Mouse (Mus musculus): ENCODE results near the gene Copb2.

Copb2 gene

DNA sequence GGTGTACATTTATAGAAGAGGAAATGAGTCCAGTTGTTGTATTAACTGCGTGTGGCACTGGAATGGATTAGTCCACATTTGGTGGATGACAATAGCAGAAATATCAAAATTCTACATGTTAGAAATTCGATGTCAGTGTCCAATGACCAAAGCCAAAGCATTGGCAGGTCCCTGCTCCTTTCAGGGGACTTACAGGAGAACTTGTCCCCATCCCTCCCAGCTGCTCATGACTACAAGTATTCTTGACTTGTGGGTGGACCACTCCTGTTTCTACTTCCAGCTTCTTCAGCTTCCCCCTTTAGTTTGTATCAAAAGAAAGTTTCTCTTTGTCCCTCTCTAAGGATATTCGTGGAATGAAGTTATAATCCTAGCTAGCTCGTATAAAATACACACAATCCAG lies 41.4 kb downstream of the Copb2 start:
- in situ Hi-C loops (cut with MboI; ENCODE audit: low pct_unique_long_range_greater_than_20kb in 1 of 2, low sequenced_read_pairs in 2 of 2, unreplicated experiment in 1 of 2) = no loop called here

DNA sequence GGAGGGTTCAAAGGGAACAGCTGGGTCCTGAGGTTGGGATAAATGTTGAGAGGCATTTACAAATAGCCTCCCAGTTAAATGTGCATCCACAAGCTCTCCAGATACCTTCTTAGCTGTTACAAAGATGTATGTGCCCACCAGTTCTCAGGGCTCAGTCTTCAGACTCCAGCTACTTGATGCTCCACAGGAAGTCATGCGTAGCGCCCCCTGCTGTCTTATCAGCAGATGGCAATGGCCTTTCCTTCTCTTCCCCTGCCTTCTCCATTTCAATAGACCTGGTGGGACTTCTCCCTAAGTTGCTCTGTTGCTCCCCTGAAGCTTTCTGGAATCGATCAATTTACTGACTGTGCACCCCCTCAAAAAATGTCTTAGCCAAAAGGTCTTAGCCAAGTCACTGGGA lies 65.0 kb downstream of the Copb2 start:
- in situ Hi-C loops (cut with MboI; ENCODE audit: low pct_unique_long_range_greater_than_20kb in 1 of 2, low sequenced_read_pairs in 2 of 2, unreplicated experiment in 1 of 2) = loop anchor here in 1 of 2 experiments (10.0 kb wide), 1 partner anchor 216 kb away; the partner anchor contains the start of gene Prr23a1

DNA sequence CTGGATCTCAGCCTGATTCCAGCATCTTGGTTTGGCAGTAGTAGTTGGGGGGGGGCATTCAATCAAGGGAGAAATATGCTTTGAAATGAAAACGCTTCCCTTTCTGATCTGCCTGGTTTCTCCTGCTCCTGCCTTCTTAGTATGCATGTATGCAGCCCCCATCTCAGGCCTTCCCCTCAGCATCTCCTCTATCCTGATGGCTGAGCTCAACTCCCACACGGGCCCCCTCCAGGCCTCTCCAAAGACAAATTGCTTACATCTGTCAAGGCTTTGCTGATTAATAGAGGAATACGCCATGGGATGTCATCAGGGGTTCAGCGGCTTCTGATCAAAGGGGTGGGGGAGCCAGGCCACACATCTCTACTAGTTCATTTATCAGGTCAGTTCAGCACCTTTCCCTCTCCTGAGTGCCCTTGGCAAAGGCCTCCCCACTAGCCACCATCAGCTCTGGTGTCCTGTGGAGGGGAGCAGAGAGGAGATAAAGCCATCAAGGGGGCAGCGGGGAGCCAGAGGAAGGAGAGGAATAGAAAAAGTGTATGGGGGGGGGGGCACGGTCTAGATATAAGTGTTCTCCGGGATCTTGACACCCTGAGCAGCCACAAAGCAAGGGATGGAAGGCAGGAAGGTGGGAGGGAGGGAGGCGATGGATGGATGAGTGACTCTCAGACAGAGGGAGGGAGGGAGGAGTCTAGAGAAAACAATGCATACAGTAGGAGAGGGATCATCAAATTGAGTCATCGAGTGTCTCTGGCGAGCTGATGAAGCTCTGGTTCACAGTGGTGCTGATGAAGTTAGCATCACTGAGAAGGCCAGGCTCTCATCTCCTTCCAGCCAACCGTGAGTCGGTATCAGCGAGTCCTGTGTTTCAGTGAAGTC lies 70.0 kb downstream of the Copb2 start:
- in situ Hi-C loops (cut with MboI; ENCODE audit: low pct_unique_long_range_greater_than_20kb in 1 of 2, low sequenced_read_pairs in 2 of 2, unreplicated experiment in 1 of 2) = no loop called here

Data from mouse embryonic stem cell (cell line).